Mouse (Mus musculus) left cerebral cortex, adult 2 months (tissue): ENCODE measurements around the gene Ilkap. TPM values are rescaled to one million over a fixed set of nuclear protein-coding genes. Genes with fewer than 3 reads are reported as not detected.

Source experiments
- DNase-seq, 2 experiments: peaks; one replicate each; pipeline ENCODE4 v3.0.0; 2021 to 2022; ENCODE audit warnings: low spot score in 2 of 2, mixed read lengths in 1 of 2; ENCODE audit errors: extremely low spot score in 1 of 2
- H3K27ac ChIP-seq: fragments of 200-600 bp; 2 replicates; pipeline ENCODE4 v1.8.1; 2022
- H3K4me3 ChIP-seq: fragments of 200-600 bp; 2 replicates; pipeline ENCODE4 v1.8.1; 2022
- CTCF ChIP-seq: fragments of 200-600 bp; IDR thresholded peaks from 2 replicates; pipeline ENCODE4 v1.8.1; 2022; ENCODE audit warnings: antibody characterized with exemption, mild to moderate bottlenecking, moderate library complexity
- intact Hi-C: fragments of 180-260 bp; cut with DNase I; formaldehyde crosslinking; loops from one replicate; pipeline ENCODE4 v1.15.1; 2025
- total RNA-seq, 2 experiments: library from RNA; stranded (reverse); gene quantifications; 2 replicates each; pipeline ENCODE4 v1.2.3; 2021

Gene Ilkap
- total RNA-seq, 2 experiments from 2014 or later, result 59.8 to 64.8 TPM

DNA sequence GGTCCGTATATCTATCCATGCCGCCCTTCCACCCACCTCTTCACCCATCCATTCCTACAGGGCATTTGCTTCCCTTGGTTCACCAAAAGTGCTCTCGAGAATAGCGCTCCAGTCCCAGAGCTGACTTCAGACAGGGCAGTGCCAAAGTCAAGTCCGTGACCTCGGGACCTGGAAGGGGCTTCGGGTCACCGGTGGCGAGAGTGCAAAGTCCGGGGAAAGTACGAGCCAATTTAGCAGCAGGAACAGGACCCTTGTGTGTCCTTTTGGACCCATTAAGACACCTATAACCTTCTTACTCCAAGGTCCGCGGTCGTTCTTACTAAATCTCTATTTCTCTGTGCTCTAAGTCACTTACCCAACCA, 14.9 kb upstream of the Ilkap start:
- DNase-seq, result no peak
- no peak for TF ChIP-seq CTCF
- intact Hi-C loops, result no loop called here
- H3K27ac ChIP-seq, result peak overlapping the region; percentile 71
- peak overlapping the region; percentile 84 for H3K4me3 ChIP-seq

DNA sequence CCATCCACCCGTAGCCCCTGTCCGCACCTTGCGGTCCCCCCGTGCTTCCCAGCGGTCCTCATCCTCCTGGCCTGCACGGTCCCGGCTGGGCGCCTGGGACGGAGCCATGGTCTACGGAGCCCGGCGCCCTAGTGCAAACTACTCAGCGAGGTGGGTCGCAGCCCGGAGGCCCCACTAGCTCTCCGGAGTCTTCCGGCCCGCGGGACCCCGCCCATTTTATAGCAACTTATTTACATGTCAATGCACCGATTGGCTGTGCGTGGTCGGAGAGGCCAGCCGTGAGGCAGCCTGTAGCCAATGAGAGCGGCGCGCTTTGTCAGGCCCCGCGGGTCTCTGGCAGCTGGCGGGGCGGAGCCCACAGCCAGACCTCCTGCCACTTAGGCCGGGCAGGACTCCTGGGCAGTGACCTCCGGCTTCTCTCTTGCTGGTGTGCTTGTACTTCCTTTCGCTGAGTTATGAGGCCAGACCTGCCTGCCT, 14.5 kb upstream of the Ilkap start:
- peak; percentile 84 to 89 for DNase-seq
- Histone ChIP-seq H3K4me3 (peak overlapping the region; percentile 84), H3K27ac (peak overlapping the region; percentile 36; the same call in 1 of the 2 replicates)
- TF ChIP-seq CTCF, result no peak
- intact Hi-C loops, result no loop called here

DNA sequence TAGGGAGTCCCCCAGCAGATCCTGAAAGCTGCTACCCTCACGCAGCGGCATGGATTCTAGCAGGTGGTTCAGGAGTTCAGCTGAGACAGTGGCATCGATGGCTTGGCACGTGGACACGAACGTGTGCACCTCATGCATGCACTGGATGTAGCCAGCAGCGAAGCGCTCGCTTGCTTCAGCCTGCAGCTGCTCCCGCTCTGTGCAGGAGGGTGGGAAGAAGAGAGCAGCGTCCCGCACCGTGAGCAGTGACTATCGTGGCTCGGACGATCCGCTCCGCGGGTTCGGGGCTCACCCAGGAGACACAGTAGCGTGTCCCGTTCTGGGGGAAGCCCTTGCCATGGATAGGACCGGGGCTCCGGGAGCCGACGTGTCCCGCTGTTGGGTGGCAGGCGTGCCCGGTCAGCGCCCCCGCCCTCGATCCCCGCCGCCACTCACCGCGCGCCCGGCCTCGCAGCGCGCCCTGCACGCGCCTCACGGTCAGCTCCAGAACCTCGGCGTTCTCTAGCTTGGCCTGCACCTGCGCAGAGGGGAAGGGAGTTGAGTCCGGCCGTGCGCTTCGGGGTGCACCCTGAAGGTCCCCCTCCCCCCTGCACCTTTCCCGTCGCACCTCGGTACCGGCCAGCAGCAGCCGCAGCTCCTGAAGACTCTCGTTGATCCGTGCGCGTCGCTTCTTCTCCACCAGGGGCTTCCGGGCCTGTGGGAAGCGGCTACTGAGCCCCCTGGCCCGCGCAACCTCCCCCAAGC, 13.8 kb upstream of the Ilkap start:
- intact Hi-C loops, result no loop called here
- peak overlapping the region; percentile 36; the same call in 1 of the 2 replicates for H3K27ac ChIP-seq
- no peak for DNase-seq
- peak overlapping the region; percentile 84 for H3K4me3 ChIP-seq
- no peak for TF ChIP-seq CTCF

DNA sequence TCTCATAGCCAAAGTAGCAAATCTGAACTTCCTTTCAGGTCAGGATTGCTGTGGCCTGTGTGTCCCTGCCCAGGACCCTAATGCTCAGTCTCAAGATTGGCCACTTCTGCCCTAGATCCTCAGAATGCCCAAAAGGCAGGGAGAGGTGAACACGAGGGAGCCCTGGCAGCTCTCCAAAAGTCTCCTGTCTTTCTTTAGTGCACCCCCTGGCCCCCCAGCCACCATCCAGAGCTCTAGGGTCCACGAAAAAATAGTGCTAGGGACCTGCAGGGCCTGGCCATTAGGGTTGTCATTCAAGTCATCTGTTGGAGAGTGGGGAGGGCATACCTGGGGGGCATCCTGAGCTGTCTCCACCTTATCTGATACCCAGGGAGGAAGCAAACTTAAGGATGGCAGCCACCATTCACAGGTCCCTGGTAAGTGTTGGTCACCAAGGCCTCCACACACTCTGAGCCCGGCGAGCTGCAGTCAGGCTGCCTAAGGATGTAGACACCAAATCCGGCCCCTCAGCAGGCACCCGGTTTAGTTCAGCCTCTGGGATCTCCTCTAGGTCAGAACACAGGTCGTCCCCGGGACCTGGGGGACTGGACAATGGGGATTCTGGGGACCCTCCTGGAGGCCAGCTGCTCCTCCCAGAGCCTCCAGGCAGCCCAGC, 13.1 kb upstream of the Ilkap start:
- no peak for DNase-seq
- Histone ChIP-seq H3K27ac (no peak overlapping the region), H3K4me3 (no peak overlapping the region; the same call in 1 of the 2 replicates)
- TF ChIP-seq CTCF, result no peak
- intact Hi-C loops, result no loop called here

DNA sequence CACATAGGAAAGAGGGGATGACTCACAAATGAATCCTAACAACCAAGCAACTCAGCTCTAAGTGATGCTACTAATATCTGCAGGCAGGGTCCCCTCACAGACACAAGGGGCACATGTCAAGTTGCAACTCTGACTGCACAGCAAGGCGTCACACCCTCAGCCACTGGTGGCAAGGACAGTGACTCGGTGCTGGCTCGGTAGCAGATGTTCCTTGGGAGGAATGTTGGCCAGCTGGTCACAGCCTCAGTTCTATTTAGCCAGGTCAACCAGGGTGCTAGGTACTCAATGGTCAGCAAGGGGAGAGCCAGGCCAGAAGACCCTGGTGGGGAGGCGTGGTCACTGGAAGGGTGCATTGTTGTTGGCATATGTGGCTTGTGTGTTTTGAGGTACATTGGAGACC, 9.2 kb upstream of the Ilkap start:
- DNase-seq, result no peak
- TF ChIP-seq CTCF, result no peak
- intact Hi-C loops, result no loop called here
- Histone ChIP-seq H3K27ac (no peak overlapping the region), H3K4me3 (no peak overlapping the region)

DNA sequence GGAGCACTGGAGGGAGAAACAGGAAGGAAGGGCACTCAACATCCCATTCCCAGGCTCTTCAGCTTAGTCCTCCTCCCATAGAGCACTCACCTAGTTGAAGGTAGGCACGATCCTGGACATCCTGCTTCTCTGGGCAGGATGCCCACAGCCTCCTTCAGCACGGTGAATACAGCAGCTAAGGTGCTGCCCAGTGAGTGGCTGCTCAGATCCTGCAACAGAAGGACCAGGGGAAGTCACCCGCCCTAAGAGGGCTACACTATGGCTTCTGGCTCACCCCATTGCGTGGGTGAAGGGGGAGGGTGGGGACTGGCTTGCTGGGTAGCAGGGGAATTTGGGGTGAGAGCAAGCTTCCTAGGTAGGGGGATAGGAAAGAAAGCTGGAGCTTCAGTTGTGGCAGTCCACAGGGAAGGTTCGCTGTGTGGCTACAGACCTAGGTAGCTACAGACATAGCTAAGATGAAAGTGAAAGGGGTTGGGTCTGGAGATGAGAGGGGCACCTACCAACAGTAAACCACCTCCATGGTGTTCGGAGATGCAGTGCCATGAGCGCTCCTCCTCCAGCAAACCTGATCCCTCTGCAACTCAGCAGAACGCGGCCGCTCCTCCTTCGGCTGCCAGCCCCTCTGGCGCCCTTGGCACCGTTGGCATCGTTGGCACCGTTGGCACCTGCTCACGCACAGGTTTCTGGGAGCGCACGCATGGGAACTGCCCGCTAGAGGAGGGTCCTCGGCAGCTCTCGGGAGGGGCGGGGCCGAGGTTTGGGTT, 7.0 kb upstream of the Ilkap start:
- H3K27ac ChIP-seq, result no peak overlapping the region
- no peak for TF ChIP-seq CTCF
- intact Hi-C loops, result no loop called here
- no peak for DNase-seq
- H3K4me3 ChIP-seq, result no peak overlapping the region

DNA sequence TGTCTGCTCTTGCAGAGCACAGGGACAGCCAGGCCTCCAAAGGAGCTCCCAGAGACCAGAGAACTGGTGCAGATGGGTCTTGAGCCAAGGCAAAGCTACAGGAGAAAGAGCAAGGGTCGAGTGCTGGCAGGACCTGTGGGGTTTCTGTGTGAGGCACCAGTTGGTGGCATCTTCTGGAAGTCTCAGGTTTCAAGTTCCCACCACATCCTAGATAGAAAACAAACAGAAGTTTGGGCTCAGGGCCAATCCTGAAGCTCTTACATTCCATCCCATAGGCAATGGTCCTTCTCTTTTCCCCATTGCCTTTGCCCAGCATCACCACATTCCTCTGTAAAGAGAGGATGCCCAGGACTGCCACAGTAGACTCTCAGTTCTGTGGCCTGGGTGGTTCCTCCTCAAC, 6.4 kb upstream of the Ilkap start:
- Histone ChIP-seq H3K4me3 (no peak overlapping the region), H3K27ac (no peak overlapping the region)
- intact Hi-C loops, result no loop called here
- no peak for TF ChIP-seq CTCF
- no peak for DNase-seq

DNA sequence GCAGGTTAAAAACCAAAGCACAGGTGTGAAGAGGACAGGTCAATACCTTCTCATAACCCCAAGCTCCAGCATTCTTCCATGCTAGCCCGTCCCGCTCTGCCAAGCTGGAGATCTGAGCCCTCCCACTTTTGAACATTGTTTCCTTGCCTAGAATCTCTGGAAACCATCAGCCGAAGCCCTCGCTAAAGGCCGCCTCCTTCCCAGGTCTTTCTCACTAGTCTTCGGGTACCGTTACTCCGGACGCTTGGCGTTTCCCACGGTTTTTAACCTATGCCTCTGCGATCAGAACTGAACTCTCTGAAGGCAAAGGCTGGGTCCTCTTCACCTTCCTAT, 722 bp downstream of the Ilkap start:
- Histone ChIP-seq H3K27ac (peak overlapping the region; percentile 93; the same call in 1 of the 2 replicates), H3K4me3 (peak overlapping the region; percentile 75)
- no peak for TF ChIP-seq CTCF
- intact Hi-C loops, result loop anchor here (1.0 kb wide), 1 partner anchor 61 kb away; the partner anchor contains the start of gene Per2
- no peak for DNase-seq

DNA sequence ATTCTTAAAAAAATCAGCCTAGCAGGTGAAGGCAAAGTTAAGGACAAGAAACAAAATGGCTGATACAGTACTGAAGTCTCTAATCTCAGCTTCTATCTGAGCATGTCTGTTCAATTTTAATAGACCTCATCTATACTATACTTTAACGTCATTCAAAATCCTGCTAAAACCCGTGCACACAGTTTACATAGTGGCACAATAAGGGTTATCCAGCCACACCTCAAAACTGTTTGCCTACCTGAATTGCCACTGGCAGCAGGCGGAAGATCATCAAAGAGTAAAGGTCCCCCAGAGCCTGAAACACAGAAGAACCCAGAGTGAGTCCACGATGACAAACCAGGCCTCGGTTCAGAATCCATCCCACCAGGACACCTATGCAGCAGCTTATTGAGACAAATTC, 8.2 kb downstream of the Ilkap start:
- no peak for TF ChIP-seq CTCF
- no peak overlapping the region for H3K4me3 ChIP-seq
- H3K27ac ChIP-seq, result no peak overlapping the region
- intact Hi-C loops, result no loop called here
- DNase-seq, result no peak

DNA sequence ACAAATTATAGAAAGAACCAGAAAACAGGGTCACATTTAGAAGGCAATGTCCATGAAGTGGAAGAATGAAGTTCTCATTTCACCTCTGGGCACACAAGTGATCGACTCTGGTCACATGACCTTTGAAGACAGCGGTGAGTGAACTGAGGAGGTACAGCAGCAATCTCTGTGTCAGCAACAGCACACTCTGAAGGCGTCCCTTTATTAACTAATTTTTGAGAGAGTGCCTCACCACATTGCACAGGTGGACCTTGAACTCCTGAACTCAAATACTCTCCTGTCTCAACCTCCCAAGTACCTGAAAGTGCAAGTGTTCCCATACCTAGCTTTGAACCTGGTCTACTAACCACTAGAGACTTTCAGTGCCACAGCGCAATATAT, 17.5 kb downstream of the Ilkap start:
- intact Hi-C loops, result loop anchor here (5.0 to 10.0 kb wide), 2 partner anchors 199 to 456 kb away; no protein-coding TSS in a partner anchor
- DNase-seq, result no peak
- no peak overlapping the region for H3K4me3 ChIP-seq
- TF ChIP-seq CTCF, result no peak
- H3K27ac ChIP-seq, result no peak overlapping the region

DNA sequence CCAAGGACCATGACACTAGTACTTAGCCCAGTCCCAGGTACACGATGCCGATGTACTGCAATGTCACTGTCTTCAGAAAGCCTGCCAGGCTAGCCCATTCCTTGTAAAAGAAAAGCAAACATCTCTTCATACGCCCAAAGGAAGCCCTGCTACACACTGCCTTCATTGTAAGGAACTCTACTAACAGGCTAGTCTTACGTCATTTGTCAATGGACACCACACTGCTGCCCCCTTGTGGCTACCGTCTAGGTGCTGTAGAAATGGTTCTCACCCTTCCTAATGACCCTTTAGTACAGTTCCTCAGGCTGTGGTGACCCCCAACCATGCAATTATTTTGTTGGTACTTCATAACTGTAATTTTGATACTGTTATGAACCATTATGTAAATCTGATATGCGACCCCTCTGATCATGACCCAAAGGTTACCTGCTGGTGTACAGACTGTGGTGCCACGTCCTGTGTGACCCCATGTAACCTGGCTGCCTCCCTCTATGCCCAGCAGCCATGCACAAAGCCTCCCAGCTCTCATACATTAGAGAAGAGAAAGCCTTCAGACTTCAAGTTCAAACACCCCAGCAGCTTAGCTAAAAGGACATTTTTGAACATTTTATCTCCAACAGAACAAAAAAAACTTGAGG, 18.0 kb downstream of the Ilkap start:
- TF ChIP-seq CTCF, result peak; percentile 89
- intact Hi-C loops, result loop anchor here (1.0 to 10.0 kb wide), 3 partner anchors 34 to 456 kb away; no protein-coding TSS in a partner anchor
- DNase-seq, result peak; percentile 67 to 76

More for the DNA sequence above, 18.0 kb downstream of the Ilkap start:
- no peak overlapping the region for H3K4me3 ChIP-seq
- no peak overlapping the region for H3K27ac ChIP-seq
